Mouse (Mus musculus) C2C12 (cell line): Measurements from ENCODE around the gene Lypd6b.

ENCODE experiments used
- CTCF ChIP-seq: IDR thresholded peaks from one replicate; pipeline ENCODE4 v1.5.1; 2011; ENCODE audit not compliant: control insufficient read depth, insufficient read depth, insufficient read length
- MYOD1 ChIP-seq: IDR thresholded peaks from one replicate; pipeline ENCODE4 v1.6.1; 2011; ENCODE audit warnings: low read depth; ENCODE audit not compliant: control insufficient read depth, insufficient read length

- TF ChIP-seq CTCF (no peak), MYOD1 (no peak)
Observed at GRCm38 (mm10) chr2:49918692-49919091, 131.2 kb downstream of the Lypd6b start.
